Mouse (Mus musculus) kidney, postnatal 0 days (tissue): ENCODE data around the gene Traf2. TPM values are rescaled to one million over a fixed set of nuclear protein-coding genes. Genes with fewer than 3 reads are reported as not detected.
"Not testable (repeated sequence)": the region's sequence is repeated elsewhere in the genome, so short reads cannot be mapped to it uniquely, and the experiment has no call there.

ENCODE experiments used
- ATAC-seq: fragments of 200-750 bp; cut with Nextera tagmentation; replicated peaks from 2 replicates; pipeline ENCODE4 v1.8.0; 2017; ENCODE audit warnings: low read depth, moderate number of reproducible peaks, moderate TSS enrichment, moderate library complexity; ENCODE audit not compliant: low FRiP score
- DNase-seq: peaks from one replicate; pipeline ENCODE4 v3.0.0-alpha.2; 2016; ENCODE audit warnings: low spot score
- H3K27ac ChIP-seq: fragments of 300-500 bp; sonication (generic); 2 replicates; pipeline ENCODE4 v1.5.1; 2014; ENCODE audit warnings: mild to moderate bottlenecking
- H3K27me3 ChIP-seq: fragments of 300-500 bp; sonication (generic); 2 replicates; pipeline ENCODE4 v1.6.1; 2014; ENCODE audit warnings: low read length, mixed read lengths; ENCODE audit not compliant: insufficient read depth
- H3K36me3 ChIP-seq: fragments of 300-500 bp; sonication (generic); 2 replicates; pipeline ENCODE4 v1.6.1; 2014; ENCODE audit warnings: low read length, mixed read lengths; ENCODE audit not compliant: insufficient read depth
- H3K4me1 ChIP-seq: fragments of 300-500 bp; sonication (generic); replicated peaks from 2 replicates; pipeline ENCODE4 v1.6.1; 2014; ENCODE audit warnings: antibody characterized with exemption, low read length, mixed read lengths; ENCODE audit not compliant: insufficient read depth
- H3K4me2 ChIP-seq: fragments of 300-500 bp; sonication (generic); 2 replicates; pipeline ENCODE4 v1.6.1; 2014; ENCODE audit warnings: mild to moderate bottlenecking, low read length, moderate library complexity, mixed read lengths
- H3K4me3 ChIP-seq: fragments of 300-500 bp; sonication (generic); replicated peaks from 2 replicates; pipeline ENCODE4 v1.5.1; 2014; ENCODE audit warnings: low read depth, low read length
- H3K9ac ChIP-seq: fragments of 300-500 bp; sonication (generic); 2 replicates; pipeline ENCODE4 v1.6.1; 2014; ENCODE audit warnings: low read depth, low read length
- H3K9me3 ChIP-seq: fragments of 300-500 bp; sonication (generic); replicated peaks from 2 replicates; pipeline ENCODE4 v1.6.1; 2016; ENCODE audit warnings: low read length, inconsistent platforms, mixed read lengths
- CTCF ChIP-seq: IDR thresholded peaks from 2 replicates; pipeline ENCODE4 v1.5.1; 2016; ENCODE audit warnings: antibody characterized with exemption, low read depth, mild to moderate bottlenecking, moderate library complexity
- WGBS: fragments of 180-500 bp; shearing (Covaris S2); extraction: QIAGEN DNeasy Blood & Tissue Kit; methylation state at CpG from one replicate; pipeline ENCODE4 v1.1.7; 2014; 5-methylcytosine and 5-hydroxymethylcytosine counted together
- polyA plus RNA-seq: library from polyadenylated mRNA; unstranded; fragments of >200 nt; fragmentation: Nextera tagmentation; extraction: Ambion mirVana; gene quantifications from 2 replicates; pipeline ENCODE4 v1.2.1, GENCODE M21; 2015

Traf2 gene
- polyA plus RNA-seq, 1 experiment from 2014 or later = 24.4 TPM

DNA sequence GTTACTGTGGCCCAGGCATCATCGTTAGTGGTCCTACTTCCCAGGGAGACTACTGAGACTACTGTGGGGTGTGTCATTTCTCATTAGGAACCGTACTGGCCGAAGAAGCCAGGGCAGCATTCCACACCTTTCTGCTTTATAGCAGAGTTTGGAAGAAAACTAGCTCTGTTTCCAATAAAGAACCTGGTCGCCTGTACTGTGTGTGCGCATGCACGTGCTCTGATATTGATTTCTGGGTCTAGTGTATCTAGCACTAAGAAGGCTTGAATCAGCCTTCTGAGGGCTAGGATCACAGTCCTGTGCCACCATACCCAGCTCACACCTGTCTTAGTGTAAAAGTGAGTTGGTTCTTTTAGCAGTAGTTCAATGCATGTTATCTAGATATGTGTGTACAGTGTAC, 12.0 kb upstream of the Traf2 start:
- H3K27ac ChIP-seq = no peak overlapping the region
- no peaks in the 10 kb centered on the region for H3K9me3 ChIP-seq
- TF ChIP-seq CTCF = no peak

DNA sequence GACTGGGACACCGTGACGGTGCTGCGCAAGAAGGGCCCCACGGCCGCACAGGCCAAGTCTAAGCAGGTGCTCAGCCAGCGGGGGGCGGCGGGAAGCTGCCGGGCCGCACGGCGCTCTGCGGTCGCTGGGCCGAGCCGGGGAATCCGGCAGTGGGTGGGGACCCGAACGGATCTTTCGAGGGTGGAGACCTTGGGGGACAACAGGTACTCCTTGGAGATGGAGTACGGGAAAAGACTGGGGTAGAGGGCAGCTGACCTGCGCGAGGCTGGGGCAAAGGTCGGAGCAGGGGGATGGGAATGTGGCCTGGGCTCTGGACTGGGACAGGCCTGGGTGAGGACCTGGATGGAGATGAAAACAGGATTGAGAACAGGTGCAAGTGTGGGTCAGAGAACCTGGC, 11.2 kb upstream of the Traf2 start:
- H3K4me1 ChIP-seq = peaks cover 11% of the 10 kb centered on the region
- H3K27ac ChIP-seq = peak overlapping the region; percentile 81
- DNase-seq (no peak), ATAC-seq (peak; percentile 65; the same call in 1 of the 2 replicates)
- H3K9ac ChIP-seq = peak overlapping the region; percentile 90
- under 1% methylated on average over 24 of the region's 24 CpGs for WGBS
- no peak for TF ChIP-seq CTCF
- peak overlapping the region; percentile 74 for H3K4me2 ChIP-seq
- H3K4me3 ChIP-seq = peak overlapping the region; percentile 92
- H3K27me3 ChIP-seq = no peaks in the 10 kb centered on the region
- no peaks in the 10 kb centered on the region for H3K9me3 ChIP-seq
- H3K36me3 ChIP-seq = peaks cover 24% of the 10 kb centered on the region

More for the DNA sequence above, 12.0 kb upstream of the Traf2 start:
- Histone ChIP-seq H3K4me1 (peaks cover 11% of the 10 kb centered on the region), H3K9ac (peak overlapping the region; percentile 90; the same call in 1 of the 2 replicates), H3K27me3 (no peaks in the 10 kb centered on the region), H3K4me2 (peak overlapping the region; percentile 74), H3K36me3 (peaks cover 29% of the 10 kb centered on the region), H3K4me3 (peak overlapping the region; percentile 92; the same call in 1 of the 2 replicates)
- ATAC-seq (no peak), DNase-seq (no peak)
- WGBS = 57% methylated on average over 6 of the region's 6 CpGs

DNA sequence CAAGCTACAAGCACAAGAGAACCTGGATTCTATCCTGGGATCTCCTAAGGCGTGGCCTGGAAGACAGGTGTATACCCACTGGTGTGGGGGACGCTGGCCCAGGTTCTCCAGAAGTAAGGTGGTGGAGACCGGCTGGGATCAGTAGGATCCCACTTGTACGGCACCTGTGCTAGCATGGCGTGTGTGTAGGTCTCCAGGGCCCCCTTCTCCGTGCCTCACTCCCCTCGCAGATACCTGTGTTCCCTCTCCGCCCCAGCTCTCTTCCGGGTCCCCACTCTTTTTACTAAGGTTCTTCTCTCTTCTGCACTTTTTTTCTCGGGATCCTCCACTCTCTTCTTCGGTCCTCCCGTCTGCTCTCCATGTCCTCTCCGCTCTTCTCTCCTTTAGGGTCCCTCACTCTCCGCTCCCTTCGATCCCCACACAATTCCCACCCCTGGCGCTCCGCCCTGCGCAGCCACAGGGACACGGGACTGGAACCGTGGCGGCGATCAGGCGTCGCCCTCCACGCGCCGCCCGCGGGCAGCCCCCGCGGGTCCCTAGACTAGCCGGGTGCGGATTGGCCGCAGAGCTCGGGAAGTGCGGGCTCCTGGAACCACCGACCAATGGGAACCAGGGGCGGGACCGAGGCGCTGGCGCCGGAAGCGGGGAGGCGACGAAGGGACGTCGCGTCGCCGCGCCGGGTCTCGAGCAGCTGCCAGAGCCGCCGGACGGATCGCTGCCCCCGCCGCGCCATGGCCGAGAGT, 10.7 kb upstream of the Traf2 start, which contains the start of gene Edf1:
Gene Edf1 (plus strand): TSS at position 627 of the 743 bp plus-strand sequence.
- peak within 1 kb of the TSS; percentile 90 for H3K9ac ChIP-seq
- ATAC-seq = peak; percentile 95
- H3K9me3 ChIP-seq = no peaks in the 10 kb centered on the region
- peak; percentile 97 for DNase-seq
- no peaks in the 10 kb centered on the region for H3K27me3 ChIP-seq
- peak within 1 kb of the TSS; percentile 81 for H3K27ac ChIP-seq
- H3K4me1 ChIP-seq = peaks cover 11% of the 10 kb centered on the region
- H3K36me3 ChIP-seq = peaks cover 18% of the 10 kb centered on the region; the same call in 1 of the 2 replicates
- H3K4me2 ChIP-seq = peak within 1 kb of the TSS; percentile 74
- TF ChIP-seq CTCF = no peak
- WGBS = under 1% methylated on average over 61 of the region's 61 CpGs
- peak within 1 kb of the TSS; percentile 92 for H3K4me3 ChIP-seq

DNA sequence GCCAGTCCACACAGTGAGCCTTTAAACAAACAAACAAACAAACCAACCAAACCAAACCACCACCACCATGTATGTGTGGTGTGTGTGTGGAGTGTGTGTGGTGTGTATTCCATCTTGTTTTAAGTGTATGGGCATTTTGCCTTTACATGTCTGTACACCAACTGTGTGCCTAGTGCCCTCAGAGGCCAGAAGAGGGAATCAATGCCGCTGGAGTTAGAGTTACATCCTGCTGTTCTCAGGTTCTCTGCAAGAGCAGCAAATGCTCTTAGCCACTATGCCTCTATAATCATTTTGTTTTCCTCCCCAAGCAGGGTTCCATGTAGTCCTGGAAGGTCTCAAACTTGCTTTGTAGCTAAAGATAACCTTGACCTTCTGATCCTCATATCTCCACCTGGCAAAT, 9.6 kb upstream of the Traf2 start:
- H3K4me2 ChIP-seq = no peak overlapping the region
- no peak for ATAC-seq
- no peaks in the 10 kb centered on the region for H3K27me3 ChIP-seq

DNA sequence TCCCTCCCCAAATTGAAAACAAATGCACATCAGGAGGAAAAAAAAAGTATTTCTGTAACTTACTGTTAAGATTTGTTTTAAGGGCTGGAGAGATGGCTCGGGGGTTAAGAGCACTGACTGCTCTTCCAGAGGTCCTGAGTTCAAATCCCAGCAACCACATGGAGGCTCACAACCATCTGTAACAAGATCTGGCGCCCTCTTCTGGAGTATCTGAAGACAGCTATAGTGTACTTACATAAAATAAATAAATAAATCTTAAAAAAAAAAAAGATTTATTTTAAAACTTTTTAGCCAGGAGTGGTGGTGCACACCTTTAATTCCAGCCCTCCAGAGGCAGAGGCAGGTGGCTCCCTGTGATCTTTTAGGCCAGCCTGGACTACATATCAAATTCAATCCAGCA, 8.7 kb upstream of the Traf2 start:
- WGBS = 53% methylated on average over 2 of the region's 2 CpGs

More for the DNA sequence above, 9.6 kb upstream of the Traf2 start:
- Histone ChIP-seq H3K27ac (no peak overlapping the region), H3K9ac (no peak overlapping the region), H3K9me3 (no peaks in the 10 kb centered on the region), H3K36me3 (peaks cover 8% of the 10 kb centered on the region; the same call in 1 of the 2 replicates), H3K4me1 (peaks cover 11% of the 10 kb centered on the region), H3K4me3 (no peak overlapping the region)
- DNase-seq = no peak
- no peak for TF ChIP-seq CTCF
- 32% methylated on average over 1 of the region's 1 CpGs for WGBS

DNA sequence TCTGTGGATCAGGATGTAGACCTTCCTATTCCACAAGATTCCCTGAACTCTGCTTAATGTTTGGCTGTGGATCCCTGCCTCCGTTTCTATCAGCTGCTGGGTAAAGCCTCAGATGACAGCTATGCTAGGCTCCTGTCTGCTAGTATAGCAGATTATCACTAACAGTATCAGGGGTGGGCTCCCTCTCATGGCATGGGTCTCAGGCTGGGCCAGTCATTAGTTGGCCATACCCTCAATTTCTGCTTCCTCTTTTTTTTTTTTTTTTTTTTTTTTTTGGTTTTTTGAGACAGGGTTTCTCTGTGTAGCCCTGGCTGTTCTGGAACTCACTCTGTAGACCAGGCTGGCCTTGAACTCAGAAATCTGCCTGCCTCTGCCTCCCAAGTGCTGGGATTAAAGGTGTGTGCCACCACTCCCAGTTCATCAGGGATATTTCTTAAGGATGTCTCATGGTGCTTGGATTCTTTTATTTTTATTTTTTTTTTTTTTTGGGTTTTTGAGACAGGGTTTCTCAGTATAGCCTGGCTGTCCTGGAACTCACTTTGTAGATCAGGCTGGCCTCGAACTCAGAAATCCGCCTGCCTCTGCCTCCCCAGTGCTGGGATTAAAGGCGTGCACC, 6.5 kb upstream of the Traf2 start:
- H3K4me3 ChIP-seq, H3K27ac ChIP-seq, H3K4me1 ChIP-seq, DNase-seq, ATAC-seq, H3K9ac ChIP-seq, H3K4me2 ChIP-seq, H3K36me3 ChIP-seq, H3K27me3 ChIP-seq, H3K9me3 ChIP-seq: not testable (repeated sequence)
- 91% methylated on average over 4 of the region's 4 CpGs for WGBS

More for the DNA sequence above, 8.7 kb upstream of the Traf2 start:
- H3K4me2 ChIP-seq, H3K9me3 ChIP-seq, H3K36me3 ChIP-seq, ATAC-seq, H3K27me3 ChIP-seq, H3K4me3 ChIP-seq, H3K9ac ChIP-seq, DNase-seq, H3K27ac ChIP-seq: not testable (repeated sequence)
- peaks cover 11% of the 10 kb centered on the region for H3K4me1 ChIP-seq
- peak; percentile 50 for TF ChIP-seq CTCF
